24 mouse cellular contexts compared by ENCODE assay signal in the genomic region with DNA sequence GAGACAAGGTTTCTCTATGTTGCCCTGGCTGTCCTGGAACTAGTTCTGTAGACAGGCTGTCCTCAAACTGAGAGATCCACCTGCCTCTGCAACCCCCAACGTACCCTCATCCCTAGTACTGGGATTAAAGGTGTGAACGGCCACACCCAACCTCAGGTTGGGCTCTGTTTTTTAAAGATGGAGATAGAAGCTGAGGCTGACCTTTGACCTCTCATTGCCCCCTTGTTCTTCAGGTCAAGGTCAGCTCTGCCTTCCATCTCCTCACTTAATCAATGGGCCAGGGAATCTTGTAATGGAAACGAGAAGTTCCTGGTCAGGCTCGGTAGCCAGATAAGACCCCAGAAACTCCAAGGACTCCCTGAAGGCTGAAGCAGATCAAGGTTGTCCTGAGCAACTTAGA. TPM values are rescaled to one million over a fixed set of nuclear protein-coding genes. Genes with fewer than 3 reads are reported as not detected.
"Had no signal": no experiment of that assay in that cellular context is flagged by ENCODE, and none has a peak within 500 bp of the region (broad histone marks: within the 10 kb centered on the region; RNA-seq: fewer than 3 reads in every experiment).

No protein-coding gene starts in this region.

- H3K9me3 ChIP-seq: hindbrain, embryonic 13.5 days; intestine, embryonic 15.5 days; limb, embryonic 10.5 days; limb, embryonic 12.5 days; liver, embryonic 13.5 days; liver, embryonic 15.5 days had no signal

- H3K4me2 ChIP-seq: heart, embryonic 11.5 days; hindbrain, embryonic 13.5 days; intestine, embryonic 15.5 days; limb, embryonic 12.5 days; liver, embryonic 11.5 days; liver, embryonic 13.5 days; liver, embryonic 15.5 days had no signal

- ATAC-seq: hindbrain, embryonic 16.5 days; inflammation-experienced regulatory T-cells, adult 6 months; intestine, embryonic 15.5 days; intestine, postnatal 0 days had no signal

- H3K36me3 ChIP-seq: hindbrain, embryonic 13.5 days; intestine, embryonic 15.5 days; limb, embryonic 10.5 days; limb, embryonic 12.5 days; liver, embryonic 13.5 days; liver, embryonic 15.5 days had no signal

- H3K4me3 ChIP-seq: heart, adult 2 months; hindbrain, embryonic 13.5 days; intestine, embryonic 15.5 days; layer of hippocampus, adult 2 months; left cerebral cortex, adult 2 months; limb, embryonic 10.5 days; limb, embryonic 12.5 days; liver, embryonic 13.5 days; liver, embryonic 15.5 days had no signal

- H3K4me1 ChIP-seq: intestine, embryonic 15.5 days had no signal

- DNase-seq: gastrocnemius, postnatal 25 days; heart, adult 2 months; heart, postnatal 10 days; heart, postnatal 4 days; kidney, adult 18-20 months; kidney, adult 8-10 months; kidney, postnatal 10 days; kidney, postnatal 25 days; kidney, postnatal 4 days; liver; liver, embryonic 13.5 days had no signal

- H3K27ac ChIP-seq: heart, adult 2 months; hindbrain, embryonic 13.5 days; intestine, embryonic 15.5 days; layer of hippocampus, adult 2 months; left cerebral cortex, adult 2 months; limb, embryonic 10.5 days; limb, embryonic 12.5 days; liver, embryonic 13.5 days; liver, embryonic 15.5 days had no signal

- H3K27me3 ChIP-seq: intestine, embryonic 15.5 days had no signal

- H3K9ac ChIP-seq: intestine, embryonic 15.5 days; limb, embryonic 12.5 days; liver, embryonic 13.5 days; liver, embryonic 15.5 days had no signal

RNA-seq across cellular contexts. Expression of a gene that starts 7.5 kb away (rescaled TPM):
- total RNA-seq: granulocyte monocyte progenitor cell, adult 5-6 weeks had no signal
- polyA plus RNA-seq: inflammation-experienced regulatory T-cells, adult 6 months had no signal
